Mouse (Mus musculus): ENCODE results near the gene Kcnab1.

GRCm38 (mm10) chr3:65273317-65273716 lies 164.1 kb downstream of the Kcnab1 start:
- TF ChIP-seq CTCF (IDR thresholded peaks at IDR 0.05; ENCODE audit: low read depth, low read length): no peak
- no peak for TF ChIP-seq POLR2A (IDR thresholded peaks at IDR 0.05; ENCODE audit: borderline replicate concordance, low read depth, low read length)

All from bone marrow macrophage, adult 2 months (primary cell).